Mouse (Mus musculus) kidney, postnatal 0 days (tissue): ENCODE measurements around the gene Tead3. TPM values are rescaled to one million over a fixed set of nuclear protein-coding genes. Genes with fewer than 3 reads are reported as not detected.

Experiments used
- ATAC-seq: fragments of 200-750 bp; cut with Nextera tagmentation; replicated peaks from 2 replicates; pipeline ENCODE4 v1.8.0; 2017; ENCODE audit warnings: low read depth, moderate number of reproducible peaks, moderate TSS enrichment, moderate library complexity; ENCODE audit not compliant: low FRiP score
- DNase-seq: peaks from one replicate; pipeline ENCODE4 v3.0.0-alpha.2; 2016; ENCODE audit warnings: low spot score
- H3K27ac ChIP-seq: fragments of 300-500 bp; sonication (generic); 2 replicates; pipeline ENCODE4 v1.5.1; 2014; ENCODE audit warnings: mild to moderate bottlenecking
- H3K27me3 ChIP-seq: fragments of 300-500 bp; sonication (generic); 2 replicates; pipeline ENCODE4 v1.6.1; 2014; ENCODE audit warnings: low read length, mixed read lengths; ENCODE audit not compliant: insufficient read depth
- H3K36me3 ChIP-seq: fragments of 300-500 bp; sonication (generic); 2 replicates; pipeline ENCODE4 v1.6.1; 2014; ENCODE audit warnings: low read length, mixed read lengths; ENCODE audit not compliant: insufficient read depth
- H3K4me1 ChIP-seq: fragments of 300-500 bp; sonication (generic); replicated peaks from 2 replicates; pipeline ENCODE4 v1.6.1; 2014; ENCODE audit warnings: antibody characterized with exemption, low read length, mixed read lengths; ENCODE audit not compliant: insufficient read depth
- H3K4me2 ChIP-seq: fragments of 300-500 bp; sonication (generic); 2 replicates; pipeline ENCODE4 v1.6.1; 2014; ENCODE audit warnings: mild to moderate bottlenecking, low read length, moderate library complexity, mixed read lengths
- H3K4me3 ChIP-seq: fragments of 300-500 bp; sonication (generic); replicated peaks from 2 replicates; pipeline ENCODE4 v1.5.1; 2014; ENCODE audit warnings: low read depth, low read length
- H3K9ac ChIP-seq: fragments of 300-500 bp; sonication (generic); 2 replicates; pipeline ENCODE4 v1.6.1; 2014; ENCODE audit warnings: low read depth, low read length
- H3K9me3 ChIP-seq: fragments of 300-500 bp; sonication (generic); replicated peaks from 2 replicates; pipeline ENCODE4 v1.6.1; 2016; ENCODE audit warnings: low read length, inconsistent platforms, mixed read lengths
- CTCF ChIP-seq: IDR thresholded peaks from 2 replicates; pipeline ENCODE4 v1.5.1; 2016; ENCODE audit warnings: antibody characterized with exemption, low read depth, mild to moderate bottlenecking, moderate library complexity
- WGBS: fragments of 180-500 bp; shearing (Covaris S2); extraction: QIAGEN DNeasy Blood & Tissue Kit; methylation state at CpG from one replicate; pipeline ENCODE4 v1.1.7; 2014; 5-methylcytosine and 5-hydroxymethylcytosine counted together
- polyA plus RNA-seq: library from polyadenylated mRNA; unstranded; fragments of >200 nt; fragmentation: Nextera tagmentation; extraction: Ambion mirVana; gene quantifications from 2 replicates; pipeline ENCODE4 v1.2.1, GENCODE M21; 2015

The Tead3 gene
- polyA plus RNA-seq, 1 experiment from 2014 or later = 7.7 TPM

DNA sequence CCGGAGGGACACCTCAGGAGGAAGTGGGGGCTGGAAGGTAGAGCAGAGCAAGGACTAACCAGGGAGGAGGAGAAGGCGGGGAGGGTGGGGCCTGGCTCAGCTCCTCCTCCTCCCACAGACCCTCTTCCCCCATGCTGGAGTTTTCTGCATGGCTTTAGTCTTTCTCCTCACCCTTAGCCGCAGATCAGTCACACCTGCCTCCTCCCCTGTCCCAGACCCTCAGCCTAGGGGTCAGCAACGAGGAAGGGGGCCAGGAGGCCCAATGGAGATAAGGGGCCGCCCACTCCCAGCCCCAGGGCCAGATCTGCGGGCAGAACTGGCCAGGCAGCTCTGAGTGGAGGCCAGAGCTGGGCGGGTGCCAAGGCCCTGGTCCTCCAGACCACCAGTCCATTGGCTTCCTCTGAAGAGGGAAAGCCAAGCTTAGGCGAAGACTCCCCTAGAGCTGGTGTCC is 5.3 kb downstream of the Tead3 start:
- 14% methylated on average over 8 of the region's 8 CpGs for WGBS
- no peaks in the 10 kb centered on the region for H3K27me3 ChIP-seq
- TF ChIP-seq CTCF = no peak
- peaks cover 51% of the 10 kb centered on the region for H3K4me1 ChIP-seq
- ATAC-seq = no peak
- H3K9me3 ChIP-seq = no peaks in the 10 kb centered on the region
- no peak overlapping the region for H3K4me3 ChIP-seq
- H3K4me2 ChIP-seq = peak overlapping the region; percentile 42
- 0 out of 2 replicates have a peak overlapping the region, but pooled peaks have one; percentile 36 for H3K9ac ChIP-seq
- no peaks in the 10 kb centered on the region for H3K36me3 ChIP-seq
- DNase-seq = no peak
- H3K27ac ChIP-seq = peak overlapping the region; percentile 86

DNA sequence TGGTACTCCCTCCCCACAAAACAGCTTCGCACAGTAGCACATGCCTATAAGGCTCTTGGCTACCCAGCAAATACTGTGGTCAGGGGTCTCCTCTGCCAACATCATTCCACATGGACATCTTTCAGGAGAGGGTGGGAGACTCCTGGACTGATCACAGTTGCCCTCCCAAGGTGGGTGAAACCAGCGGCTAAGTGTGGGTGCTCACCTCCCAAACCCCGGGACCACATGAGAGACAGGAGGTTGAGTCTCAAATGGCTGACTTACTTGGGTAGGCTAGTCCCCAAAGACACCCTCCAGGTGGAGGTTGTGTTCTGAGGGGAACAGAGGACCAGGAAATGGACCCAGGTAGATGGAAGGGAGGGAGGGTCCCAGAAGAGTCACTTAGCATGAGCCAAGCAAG is 5.9 kb downstream of the Tead3 start:
- peaks cover 51% of the 10 kb centered on the region for H3K4me1 ChIP-seq
- no peaks in the 10 kb centered on the region for H3K9me3 ChIP-seq
- WGBS = 57% methylated on average over 3 of the region's 3 CpGs
- peak overlapping the region; percentile 86 for H3K27ac ChIP-seq
- no peak overlapping the region for H3K4me3 ChIP-seq
- TF ChIP-seq CTCF = no peak
- peak overlapping the region; percentile 42; the same call in 1 of the 2 replicates for H3K4me2 ChIP-seq
- DNase-seq (no peak), ATAC-seq (no peak)
- 0 out of 2 replicates have a peak, but pooled peaks cover 4% of the 10 kb centered on the region for H3K36me3 ChIP-seq
- no peaks in the 10 kb centered on the region for H3K27me3 ChIP-seq
- no peak overlapping the region for H3K9ac ChIP-seq

DNA sequence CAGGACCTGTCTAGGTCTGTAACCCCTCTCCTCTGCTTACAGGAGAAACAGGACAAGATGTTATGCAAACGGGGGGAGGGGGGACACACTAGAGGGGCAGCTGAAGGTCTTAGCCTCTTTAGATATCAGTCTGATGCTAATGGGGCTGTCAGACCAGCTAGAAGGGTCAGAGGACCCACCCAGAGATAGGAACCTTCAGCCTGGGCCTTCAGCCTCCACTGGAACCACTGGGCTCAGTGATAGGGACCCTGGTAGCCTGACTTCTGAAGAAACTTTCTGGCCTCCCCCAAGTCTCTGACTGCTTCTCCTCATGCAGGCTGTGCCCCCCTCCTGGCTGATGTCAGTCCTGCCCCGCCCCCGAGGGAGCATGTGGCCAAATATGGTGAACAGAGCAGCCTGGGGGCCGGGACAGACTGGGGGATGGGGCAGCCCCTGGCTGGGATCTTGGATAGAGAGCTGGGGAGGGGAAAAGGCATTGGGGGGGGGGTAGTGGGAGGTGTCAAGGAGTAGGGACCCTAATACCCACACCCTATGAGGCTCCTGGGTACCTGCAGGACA is 6.5 kb downstream of the Tead3 start:
- TF ChIP-seq CTCF = no peak
- Histone ChIP-seq H3K36me3 (0 out of 2 replicates have a peak, but pooled peaks cover 6% of the 10 kb centered on the region), H3K27me3 (no peaks in the 10 kb centered on the region), H3K4me2 (no peak overlapping the region), H3K4me1 (peaks cover 49% of the 10 kb centered on the region), H3K9ac (peak overlapping the region; percentile 36; the same call in 1 of the 2 replicates), H3K9me3 (no peaks in the 10 kb centered on the region), H3K4me3 (no peak overlapping the region), H3K27ac (no peak overlapping the region)
- WGBS = 21% methylated on average over 4 of the region's 4 CpGs
- ATAC-seq (no peak), DNase-seq (no peak)

- Histone ChIP-seq H3K27me3 (no peaks in the 10 kb centered on the region), H3K9me3 (no peaks in the 10 kb centered on the region), H3K4me3 (no peak overlapping the region), H3K9ac (peak overlapping the region; percentile 31), H3K4me1 (peaks cover 30% of the 10 kb centered on the region), H3K4me2 (peak overlapping the region; percentile 34), H3K27ac (peak overlapping the region; percentile 33; the same call in 1 of the 2 replicates), H3K36me3 (peaks cover 16% of the 10 kb centered on the region; the same call in 1 of the 2 replicates)
- TF ChIP-seq CTCF = 0 out of 2 replicates have a peak, but pooled peaks have one; percentile 4
- WGBS = 13% methylated on average over 26 of the region's 26 CpGs
- DNase-seq = peak; percentile 78
- ATAC-seq = peak; percentile 73
These were observed 9.5 kb downstream of the Tead3 start for GRCm38 (mm10) chr17:28341091-28341490.

DNA sequence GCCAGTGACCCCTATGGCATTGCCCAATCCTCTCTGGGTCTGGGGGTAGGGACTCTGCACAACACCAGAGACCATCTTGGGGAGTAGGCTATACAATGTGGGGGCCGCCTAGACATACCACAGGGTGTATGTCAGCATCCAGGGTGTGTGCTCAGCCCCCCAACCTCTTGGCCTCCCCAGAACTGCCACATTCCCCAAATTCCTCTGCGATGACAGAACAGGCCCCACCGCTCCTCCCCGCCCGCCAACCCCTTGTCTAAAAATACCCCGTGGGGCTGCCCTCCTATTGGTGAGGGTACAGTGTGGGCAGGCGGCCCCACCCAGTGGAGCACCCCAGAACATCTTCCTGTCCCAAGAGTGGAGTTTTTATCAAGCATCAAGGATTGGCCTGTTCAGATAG is 10.0 kb downstream of the Tead3 start:
- Histone ChIP-seq H3K9ac (peak overlapping the region; percentile 31; the same call in 1 of the 2 replicates), H3K4me1 (peaks cover 25% of the 10 kb centered on the region), H3K27ac (peak overlapping the region; percentile 33; the same call in 1 of the 2 replicates), H3K9me3 (no peaks in the 10 kb centered on the region), H3K36me3 (peaks cover 16% of the 10 kb centered on the region; the same call in 1 of the 2 replicates), H3K27me3 (no peaks in the 10 kb centered on the region), H3K4me2 (peak overlapping the region; percentile 34), H3K4me3 (no peak overlapping the region)
- TF ChIP-seq CTCF = no peak
- WGBS = 70% methylated on average over 7 of the region's 7 CpGs
- DNase-seq = no peak
- ATAC-seq = 0 out of 2 replicates have a peak, but pooled peaks have one; percentile 0

DNA sequence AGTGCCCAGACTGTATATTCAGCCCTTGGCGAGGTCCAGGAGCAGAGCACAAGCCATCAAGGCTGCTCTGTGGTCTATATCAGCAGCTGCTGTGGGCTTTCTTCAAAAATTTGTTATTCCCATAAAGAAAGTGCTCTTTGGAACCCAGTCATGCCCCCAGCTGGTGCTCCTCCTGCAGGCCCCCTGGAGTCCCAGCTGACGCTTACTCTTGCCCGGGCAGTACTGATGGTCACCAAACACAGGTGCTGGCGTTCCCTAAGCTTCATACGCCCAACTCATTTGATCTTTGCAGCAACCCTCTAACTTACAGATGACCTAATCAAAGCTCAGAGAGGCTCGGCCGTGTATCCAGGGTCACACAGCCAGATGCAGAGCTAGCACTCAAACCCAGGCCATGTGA is 13.1 kb downstream of the Tead3 start:
- Histone ChIP-seq H3K4me3 (no peak overlapping the region), H3K9ac (no peak overlapping the region), H3K9me3 (no peaks in the 10 kb centered on the region), H3K36me3 (peaks cover 24% of the 10 kb centered on the region; the same call in 1 of the 2 replicates), H3K27me3 (no peaks in the 10 kb centered on the region), H3K4me2 (no peak overlapping the region), H3K27ac (no peak overlapping the region), H3K4me1 (peaks cover 23% of the 10 kb centered on the region)
- DNase-seq (no peak), ATAC-seq (no peak)
- TF ChIP-seq CTCF = no peak
- 85% methylated on average over 7 of the region's 7 CpGs for WGBS
